Mouse (Mus musculus) CH12.LX (cell line): Measurements from ENCODE around the gene Col8a1.

ENCODE experiments used
- CHD1 ChIP-seq: IDR thresholded peaks from 2 replicates; pipeline ENCODE4 v1.6.1; 2012; ENCODE audit warnings: low read depth, low read length, improper control_type of control experiment, inconsistent platforms
- CTCF ChIP-seq, 2 experiments: IDR thresholded peaks in 1 of 2; conservative IDR thresholded peaks in 1 of 2; 2 replicates each; pipeline ENCODE4 v1.5.1; 2011 to 2012; ENCODE audit warnings: low read depth in 2 of 2, low read length in 2 of 2, improper control_type of control experiment in 1 of 2, inconsistent platforms in 1 of 2, mild to moderate bottlenecking in 1 of 2, moderate library complexity in 1 of 2
- ELF1 ChIP-seq: IDR thresholded peaks from 2 replicates; pipeline ENCODE4 v1.6.1; 2014; ENCODE audit warnings: low read depth, mild to moderate bottlenecking, inconsistent platforms, low read length, improper control_type of control experiment
- EP300 ChIP-seq: IDR thresholded peaks from 2 replicates; pipeline ENCODE4 v1.6.1; 2011; ENCODE audit warnings: low read length, improper control_type of control experiment
- KAT2A ChIP-seq: IDR thresholded peaks from 2 replicates; pipeline ENCODE4 v1.6.1; 2012; ENCODE audit warnings: low read length, improper control_type of control experiment, inconsistent platforms; ENCODE audit not compliant: insufficient replicate concordance
- MAZ ChIP-seq: IDR thresholded peaks from 2 replicates; pipeline ENCODE4 v1.6.1; 2012; ENCODE audit warnings: low read depth, mild to moderate bottlenecking, inconsistent platforms, low read length, improper control_type of control experiment, moderate library complexity
- MEF2A ChIP-seq: IDR thresholded peaks from 2 replicates; pipeline ENCODE4 v1.6.1; 2014; ENCODE audit warnings: low read depth, mild to moderate bottlenecking, inconsistent platforms, low read length, improper control_type of control experiment, borderline replicate concordance
- MXI1 ChIP-seq: IDR thresholded peaks from 2 replicates; pipeline ENCODE4 v1.6.1; 2011; ENCODE audit warnings: mild to moderate bottlenecking, low read depth, low read length, improper control_type of control experiment
- POLR2AphosphoS2 ChIP-seq: IDR thresholded peaks from 2 replicates; pipeline ENCODE4 v1.6.1; 2011; ENCODE audit warnings: low read depth, low read length, improper control_type of control experiment
- USF1 ChIP-seq: IDR thresholded peaks from 2 replicates; pipeline ENCODE4 v1.6.1; 2014; ENCODE audit warnings: low read depth, mild to moderate bottlenecking, inconsistent platforms, low read length, improper control_type of control experiment
- ZMIZ1 ChIP-seq: IDR thresholded peaks from 2 replicates; pipeline ENCODE4 v1.6.1; 2012; ENCODE audit warnings: low read depth, mild to moderate bottlenecking, inconsistent platforms, low read length, improper control_type of control experiment
- ZNF384 ChIP-seq: IDR thresholded peaks from 2 replicates; pipeline ENCODE4 v1.6.1; 2012; ENCODE audit warnings: low read depth, low read length, improper control_type of control experiment, inconsistent platforms

- TF ChIP-seq MXI1 = no peak
- peak; percentile 90 to 94 for TF ChIP-seq CTCF (conservative IDR thresholded peaks at IDR 0.05 in 1 of 2, IDR thresholded peaks at IDR 0.05 in 1 of 2; ENCODE audit: low read depth in 2 of 2, low read length in 2 of 2)
- no peak for TF ChIP-seq CHD1
- TF ChIP-seq POLR2AphosphoS2 = no peak
- TF ChIP-seq EP300 = no peak
- no peak for TF ChIP-seq ZMIZ1
- no peak for TF ChIP-seq ELF1
- TF ChIP-seq KAT2A = no peak
- no peak for TF ChIP-seq USF1
- TF ChIP-seq MAZ = no peak
- TF ChIP-seq ZNF384 = no peak
- TF ChIP-seq MEF2A = no peak
Observed at GRCm38 (mm10) chr16:57669348-57669747, 85.2 kb downstream of the Col8a1 start.
